Mouse (Mus musculus) heart, adult 2 months (tissue): ENCODE measurements around the gene Tln2.

Experiments
- CTCF ChIP-seq: fragments of 200-600 bp; IDR thresholded peaks from 2 replicates; pipeline ENCODE4 v1.8.1; 2022; ENCODE audit warnings: antibody characterized with exemption, mild to moderate bottlenecking, moderate library complexity
- EP300 ChIP-seq: fragments of 200-500 bp; IDR thresholded peaks from 2 replicates; pipeline ENCODE4 v1.6.1; 2011; ENCODE audit warnings: low read depth, low read length, control low read depth; ENCODE audit not compliant: insufficient read depth
- POLR2A ChIP-seq: fragments of 200-500 bp; IDR thresholded peaks from 2 replicates; pipeline ENCODE4 v1.6.1; 2011; ENCODE audit warnings: mild to moderate bottlenecking, low read depth, low read length, control low read depth; ENCODE audit not compliant: insufficient read depth

GRCm38 (mm10) chr9:67549811-67550501 lies 9.5 kb downstream of the Tln2 start:
- TF ChIP-seq CTCF (no peak), EP300 (no peak), POLR2A (no peak)
